ENCODE assay signal across 15 mouse cellular contexts in genomic region chr4:150578021-150578420, GRCm38 (mm10).
"Had no signal": no experiment of that assay in that cellular context is flagged by ENCODE, and none has a peak within 500 bp of the region (broad histone marks: within the 10 kb centered on the region; RNA-seq: fewer than 3 reads in every experiment).

No protein-coding gene starts in this region.

- H3K9ac ChIP-seq: limb, embryonic 12.5 days; liver, embryonic 14.5 days; midbrain, embryonic 13.5 days; neural tube, embryonic 13.5 days had no signal

- H3K4me2 ChIP-seq: limb, embryonic 12.5 days; midbrain, embryonic 13.5 days; neural tube, embryonic 13.5 days had no signal

- H3K4me3 ChIP-seq: limb, embryonic 12.5 days; midbrain, embryonic 13.5 days; neural tube, embryonic 13.5 days had no signal

- H3K27me3 ChIP-seq: limb, embryonic 12.5 days; midbrain, embryonic 13.5 days; neural tube, embryonic 13.5 days had no signal

- ATAC-seq: intestine, embryonic 16.5 days; midbrain, embryonic 13.5 days had no signal

- H3K9me3 ChIP-seq: limb, embryonic 12.5 days; midbrain, embryonic 13.5 days; neural tube, embryonic 13.5 days had no signal

- DNase-seq: kidney, adult 2 months; kidney, postnatal 14 days; layer of hippocampus, adult 9-11 months; layer of hippocampus, postnatal 36 days; liver; lung, postnatal 36 days; retina, postnatal 1 day; right cerebral cortex, postnatal 4 days; thymus, adult 2 months; thymus, postnatal 25 days had no signal

- H3K27ac ChIP-seq: limb, embryonic 12.5 days; liver, embryonic 14.5 days; midbrain, embryonic 13.5 days; neural tube, embryonic 13.5 days had no signal
